Comparison of ENCODE assay signal across 8 mouse cellular contexts in the genomic region with DNA sequence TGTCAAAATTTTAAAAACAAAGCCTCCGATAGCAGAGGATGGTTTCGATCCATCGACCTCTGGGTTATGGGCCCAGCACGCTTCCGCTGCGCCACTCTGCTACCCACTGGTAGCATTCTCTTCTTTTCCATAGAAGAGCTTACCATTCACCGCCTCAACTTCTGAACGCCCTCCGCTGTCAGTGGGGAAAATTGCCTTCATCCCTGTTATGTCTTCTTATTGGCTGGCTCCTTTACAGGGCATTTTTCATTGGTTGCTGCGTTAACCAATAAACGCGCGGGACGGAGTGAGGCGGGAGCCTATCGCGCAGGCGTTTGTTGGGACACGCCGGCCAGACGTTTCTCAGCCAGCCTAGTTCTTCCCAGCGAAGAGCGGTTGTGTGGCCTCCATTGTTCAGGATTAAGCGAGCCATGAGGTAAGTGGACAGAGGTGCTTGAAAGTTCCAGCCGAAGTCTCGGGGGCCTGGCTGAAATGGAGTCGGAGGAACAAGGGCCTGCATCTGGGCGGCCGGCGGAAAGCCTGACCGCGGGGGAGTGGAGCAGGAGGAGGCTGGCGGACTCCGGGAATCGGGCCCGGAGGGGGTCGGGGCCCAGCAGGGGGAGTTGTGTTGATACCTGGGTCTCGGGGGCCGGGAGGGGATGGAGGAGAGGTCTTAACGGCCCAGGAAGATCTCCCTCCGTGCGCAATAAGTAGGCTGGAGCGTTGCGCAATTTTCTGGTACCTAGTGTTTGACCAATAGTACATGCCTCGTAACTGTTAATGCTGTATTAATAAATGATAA. TPM values are rescaled to one million over a fixed set of nuclear protein-coding genes. Genes with fewer than 3 reads are reported as not detected.
A peak's percentile ranks its signal among the peaks of the same experiment; 100 is the strongest.
DNase-seq lines count a peak whose midpoint lies in the region; ATAC-seq lines count a peak whose summit lies in the region.

A gene (plus strand): TSS at position 296 of the 781 bp plus-strand sequence.

- ATAC-seq in megakaryocyte progenitor cell, adult 5-6 weeks (replicated peaks; ENCODE audit: poor library complexity), result peak; percentile 97

- DNase-seq in adipocyte (ENCODE audit: low spot score), result peak; percentile 99
- peak; percentile 98 for DNase-seq in embryo, embryonic 10 days (ENCODE audit: low spot score)
- peak; percentile 90 for DNase-seq in gastrocnemius, postnatal 10 days
- DNase-seq in induced T-regulatory cell, adult 2 months (ENCODE audit: low read depth), result peak; percentile 99
- DNase-seq in left cerebral cortex, adult 9 months (ENCODE audit: low spot score in 2 of 2), result peak; percentile 96 to 98
- DNase-seq in right cerebral cortex, postnatal 14 days, result peak; percentile 94
- peak; percentile 93 to 96 for DNase-seq in urinary bladder, postnatal 36 days (ENCODE audit: low spot score in 2 of 2)

RNA-seq across cellular contexts. Expression of the gene that starts here (rescaled TPM):
- 10 to 100 TPM; 46.4 to 50.3 TPM for total RNA-seq in gastrocnemius, postnatal 10 days (2021)
- total RNA-seq in megakaryocyte progenitor cell, adult 5-6 weeks (2015), result 120 and 136 TPM in 2 replicates
- 204 and 227 TPM in 2 replicates for total RNA-seq in megakaryocyte progenitor cell, adult 5-6 weeks (2017)

Comparison
In these comparisons a context has a peak if more than half of its experiments do, and no peak if none do; other contexts are left out.
1. Peak in every context shown above with its lines: DNase-seq and ATAC-seq.